Mouse (Mus musculus) hindbrain, embryonic 13.5 days (tissue): ENCODE data around the gene Rlf. TPM values are rescaled to one million over a fixed set of nuclear protein-coding genes. Genes with fewer than 3 reads are reported as not detected.

Source experiments
- ATAC-seq: fragments of 200-750 bp; cut with Nextera tagmentation; 2 replicates; pipeline ENCODE4 v1.8.0; 2017; ENCODE audit warnings: moderate TSS enrichment; ENCODE audit not compliant: low FRiP score
- H3K27ac ChIP-seq: fragments of 300-500 bp; sonication (generic); 2 replicates; pipeline ENCODE4 v1.5.1; 2015; ENCODE audit warnings: inconsistent platforms, mild to moderate bottlenecking, moderate library complexity
- H3K27me3 ChIP-seq: fragments of 300-500 bp; sonication (generic); 2 replicates; pipeline ENCODE4 v1.6.1; 2015; ENCODE audit warnings: mild to moderate bottlenecking, inconsistent platforms
- H3K36me3 ChIP-seq: fragments of 300-500 bp; sonication (generic); 2 replicates; pipeline ENCODE4 v1.6.1; 2015; ENCODE audit warnings: mild to moderate bottlenecking, inconsistent platforms
- H3K4me1 ChIP-seq: fragments of 300-500 bp; sonication (generic); replicated peaks from 2 replicates; pipeline ENCODE4 v1.6.1; 2015; ENCODE audit warnings: inconsistent platforms
- H3K4me2 ChIP-seq: fragments of 300-500 bp; sonication (generic); 2 replicates; pipeline ENCODE4 v1.6.1; 2015; ENCODE audit warnings: inconsistent platforms, mild to moderate bottlenecking, moderate library complexity
- H3K4me3 ChIP-seq: fragments of 300-500 bp; sonication (generic); 2 replicates; pipeline ENCODE4 v1.5.1; 2015; ENCODE audit warnings: mild to moderate bottlenecking, inconsistent platforms
- H3K9ac ChIP-seq: fragments of 300-500 bp; sonication (generic); 2 replicates; pipeline ENCODE4 v1.6.1; 2015; ENCODE audit warnings: mild to moderate bottlenecking, inconsistent platforms
- H3K9me3 ChIP-seq: fragments of 300-500 bp; sonication (generic); 2 replicates; pipeline ENCODE4 v1.6.1; 2016; ENCODE audit warnings: inconsistent platforms
- WGBS: fragments of 180-500 bp; shearing (Covaris S2); methylation state at CpG from one replicate; pipeline ENCODE4 v1.1.7; 2015; 5-methylcytosine and 5-hydroxymethylcytosine counted together
- polyA plus RNA-seq: library from polyadenylated mRNA; unstranded; fragments of >200 nt; fragmentation: Nextera tagmentation; extraction: Ambion mirVana; gene quantifications from 2 replicates; pipeline ENCODE4 v1.2.1, GENCODE M21; 2015

Rlf gene
- polyA plus RNA-seq, result 31.7 and 33.4 TPM in 2 replicates

DNA sequence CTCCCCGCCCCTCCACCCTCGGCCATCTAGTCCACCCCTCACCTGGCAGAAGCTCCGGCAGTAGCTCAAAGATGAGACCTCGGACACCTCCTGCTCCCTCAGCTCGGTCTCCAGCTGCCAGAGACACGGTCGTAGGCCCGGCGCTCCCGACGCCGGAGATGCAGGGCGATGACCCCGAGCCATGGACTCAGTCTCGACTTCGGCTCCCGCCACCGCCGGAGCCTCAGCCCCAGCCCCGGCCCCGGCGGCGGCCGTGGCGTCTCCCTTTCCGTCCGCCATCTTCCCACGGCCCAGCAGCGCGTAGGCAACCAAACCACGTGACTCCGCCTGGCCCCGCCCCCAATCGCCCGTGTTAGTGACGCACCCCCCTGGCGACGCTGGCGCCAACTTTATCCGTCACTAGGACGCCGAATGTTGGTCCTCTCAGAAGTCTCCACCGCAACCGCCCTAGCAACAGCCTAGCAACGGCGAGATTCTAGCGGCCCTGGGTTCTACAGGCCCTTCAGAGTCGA lies at the start of gene Rlf:
Gene Rlf (minus strand): TSS at position 292 of the 512 bp plus-strand sequence.
- Histone ChIP-seq H3K27ac (peak within 1 kb of the TSS; percentile 95), H3K9me3 (no peaks in the 10 kb centered on the region), H3K4me1 (peaks cover 25% of the 10 kb centered on the region), H3K36me3 (no peaks in the 10 kb centered on the region), H3K9ac (peak within 1 kb of the TSS; percentile 98), H3K4me3 (peak within 1 kb of the TSS; percentile 92), H3K4me2 (peak within 1 kb of the TSS; percentile 89), H3K27me3 (peaks cover 19% of the 10 kb centered on the region; the same call in 1 of the 2 replicates)
- peak; percentile 97 for ATAC-seq
- 0% methylated on average over 46 of the region's 48 CpGs for WGBS

DNA sequence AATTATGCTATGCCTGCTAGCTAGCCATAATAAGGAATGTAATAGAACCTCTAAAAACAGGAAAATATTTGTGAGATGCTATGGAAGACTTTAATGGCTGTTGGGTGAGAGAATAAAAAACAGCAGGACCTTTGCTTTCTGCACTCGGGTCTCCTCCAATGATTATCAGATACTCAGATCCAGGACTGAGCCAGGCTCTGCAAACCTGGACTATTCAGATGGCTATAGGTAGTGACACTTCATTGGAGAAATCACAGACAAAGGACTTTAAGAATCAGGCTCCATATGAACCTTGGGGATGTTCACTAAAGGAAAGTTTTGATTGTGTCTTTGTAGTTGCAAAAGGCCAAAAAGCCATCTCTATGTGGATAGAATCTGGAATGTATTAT lies 26.7 kb upstream of the Rlf start:
- H3K36me3 ChIP-seq, result no peaks in the 10 kb centered on the region
- no peak overlapping the region for H3K4me3 ChIP-seq
- no peaks in the 10 kb centered on the region for H3K9me3 ChIP-seq
- H3K4me1 ChIP-seq, result no peaks in the 10 kb centered on the region
- no peak overlapping the region for H3K4me2 ChIP-seq
- no peak overlapping the region for H3K27ac ChIP-seq
- H3K27me3 ChIP-seq, result no peaks in the 10 kb centered on the region
- no peak overlapping the region for H3K9ac ChIP-seq
- ATAC-seq, result peak; percentile 39; the same call in 1 of the 2 replicates
- 95% methylated on average over 1 of the region's 1 CpGs for WGBS

DNA sequence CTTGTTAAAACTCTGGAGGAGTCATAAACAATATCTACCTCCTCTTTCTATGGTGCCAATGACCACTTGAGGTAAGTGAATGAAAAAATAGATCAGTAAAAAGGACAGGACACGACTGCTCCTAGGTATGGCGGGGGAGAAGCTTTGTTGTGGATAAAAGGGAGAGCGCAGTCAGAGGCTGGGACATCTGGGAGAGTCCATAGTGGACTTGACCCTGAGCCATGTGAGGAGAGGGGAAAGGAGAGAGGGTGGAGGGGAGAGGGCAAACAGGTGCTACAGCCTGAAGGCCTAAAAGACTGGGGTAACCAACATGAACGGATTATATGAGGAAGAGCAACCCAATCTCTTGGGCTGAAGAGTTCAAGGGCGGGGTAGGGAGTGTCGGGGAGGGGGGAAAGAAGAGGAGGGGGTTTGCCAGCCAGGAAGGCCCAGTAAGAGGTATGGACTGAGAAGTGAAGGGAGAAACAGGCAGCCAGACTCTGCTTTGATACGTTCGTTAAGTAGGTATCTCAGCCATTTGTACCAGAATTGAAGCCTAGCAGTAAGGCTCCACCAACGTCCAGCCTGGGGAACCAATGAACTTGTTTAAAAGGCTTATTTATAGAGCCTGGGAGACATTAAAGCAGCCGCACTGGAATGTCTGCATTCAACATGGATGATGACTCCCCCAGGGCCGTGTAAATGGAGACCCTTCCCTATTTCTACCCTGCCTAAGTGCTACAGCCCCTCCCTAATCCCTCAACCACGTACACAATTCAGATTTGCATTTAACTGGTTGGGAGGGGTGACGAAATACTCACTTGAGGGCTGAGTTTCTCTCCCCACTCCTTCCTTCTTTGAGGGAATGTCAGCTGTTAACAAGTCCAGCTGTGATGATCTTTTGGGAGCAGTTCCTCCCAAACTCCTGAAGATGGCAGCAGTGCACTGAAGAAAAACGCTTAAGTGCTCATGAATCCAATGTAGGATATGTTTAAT lies 26.0 kb upstream of the Rlf start:
- peak; percentile 73 for ATAC-seq
- Histone ChIP-seq H3K4me2 (no peak overlapping the region), H3K4me3 (no peak overlapping the region), H3K36me3 (no peaks in the 10 kb centered on the region), H3K27me3 (no peaks in the 10 kb centered on the region), H3K27ac (no peak overlapping the region), H3K9me3 (no peaks in the 10 kb centered on the region), H3K4me1 (no peaks in the 10 kb centered on the region), H3K9ac (no peak overlapping the region)
- 46% methylated on average over 14 of the region's 14 CpGs for WGBS

DNA sequence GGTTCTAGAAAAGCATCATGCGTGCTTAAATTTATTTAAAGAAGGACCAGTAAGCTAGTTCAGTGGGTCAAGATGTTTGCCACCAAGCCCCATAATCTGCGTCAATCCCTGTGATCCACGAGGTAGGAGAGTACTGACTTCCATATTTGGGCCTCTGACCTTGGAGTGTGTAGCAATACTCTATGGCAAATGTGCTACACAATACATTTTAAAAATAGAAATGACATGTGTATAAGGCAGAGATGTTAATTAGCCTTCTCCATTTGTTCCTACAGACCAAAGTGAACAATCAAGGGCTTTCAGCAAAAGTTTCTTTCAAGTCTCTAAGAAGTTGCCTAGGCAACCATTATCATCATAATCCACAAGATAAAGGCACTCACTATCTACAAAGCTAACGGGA lies 25.0 kb upstream of the Rlf start:
- Histone ChIP-seq H3K27me3 (no peaks in the 10 kb centered on the region), H3K4me1 (no peaks in the 10 kb centered on the region), H3K9ac (no peak overlapping the region), H3K4me3 (no peak overlapping the region), H3K4me2 (no peak overlapping the region), H3K27ac (no peak overlapping the region), H3K36me3 (no peaks in the 10 kb centered on the region), H3K9me3 (no peaks in the 10 kb centered on the region)
- ATAC-seq, result no peak
- 36% methylated on average over 4 of the region's 4 CpGs for whole genome bisulfite sequencing

DNA sequence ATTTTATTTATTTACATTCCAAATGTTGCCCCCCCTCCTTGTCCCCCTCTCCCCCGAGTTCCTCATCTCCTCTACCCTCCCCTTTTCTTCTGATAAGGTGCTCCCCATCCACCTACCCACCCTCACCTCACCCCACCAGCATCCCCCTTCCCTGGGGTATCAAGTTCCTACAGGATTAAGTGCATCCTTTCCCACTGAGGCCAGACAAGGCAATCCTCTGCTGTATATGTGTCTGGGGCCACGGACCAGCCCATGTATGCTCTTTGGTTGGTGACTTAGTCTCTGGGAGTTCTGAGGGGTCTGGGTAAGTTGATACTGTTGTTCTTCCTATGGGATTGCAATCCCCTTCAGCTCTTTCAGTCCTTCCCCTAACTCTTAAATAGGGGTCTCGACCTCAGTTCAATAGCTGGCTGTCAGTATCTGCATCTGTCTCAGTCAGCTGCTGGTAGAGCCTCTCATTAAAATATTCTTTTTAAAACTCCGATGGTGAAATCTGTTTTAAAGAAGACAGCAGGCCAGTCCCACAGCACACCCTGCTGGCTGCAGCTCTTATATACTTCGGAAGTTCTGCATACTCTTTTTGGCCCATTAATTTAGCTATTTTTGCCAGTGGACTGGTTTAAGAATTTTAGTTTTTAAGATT lies 17.0 kb upstream of the Rlf start:
- H3K9ac ChIP-seq, result 0 out of 2 replicates have a peak overlapping the region, but pooled peaks have one; percentile 51
- WGBS, result 8% methylated on average over 5 of the region's 5 CpGs
- peak; percentile 59 for ATAC-seq

DNA sequence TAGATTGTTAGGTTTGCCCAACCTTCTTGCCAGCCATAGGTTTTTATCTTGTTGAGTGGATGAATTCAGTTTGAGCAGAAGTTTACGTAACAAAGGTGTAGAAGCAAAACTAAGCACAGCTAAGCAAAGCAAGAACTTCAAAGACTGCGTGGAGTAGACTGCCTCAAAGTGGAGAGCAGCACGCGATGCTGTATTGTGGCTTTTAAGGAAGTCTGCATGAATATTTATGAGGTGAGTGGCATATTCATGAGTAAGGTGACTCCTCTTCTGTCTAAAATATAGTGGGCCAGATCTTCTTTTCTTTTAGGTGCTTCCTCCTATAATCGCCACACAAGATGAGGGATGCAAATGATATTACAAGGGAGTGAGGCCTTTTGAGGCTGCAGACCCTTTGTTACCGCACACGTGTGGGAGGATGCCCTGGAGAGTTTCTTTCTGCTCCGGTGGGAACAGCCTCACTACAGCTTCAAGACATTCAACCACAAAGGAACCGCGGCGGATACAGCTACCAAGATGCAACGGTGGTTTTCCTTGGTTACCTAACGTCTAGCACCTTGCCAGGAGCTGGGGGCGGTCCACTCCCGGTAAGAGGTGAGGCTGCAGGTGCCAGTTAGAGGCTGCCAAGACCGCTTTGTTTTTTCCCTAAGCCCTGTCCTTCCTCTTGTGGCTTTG lies 16.2 kb upstream of the Rlf start:
- H3K4me1 ChIP-seq, result peaks cover 14% of the 10 kb centered on the region
- no peaks in the 10 kb centered on the region for H3K27me3 ChIP-seq
- H3K4me3 ChIP-seq, result peak overlapping the region; percentile 34
- no peaks in the 10 kb centered on the region for H3K9me3 ChIP-seq
- no peaks in the 10 kb centered on the region for H3K36me3 ChIP-seq
- H3K4me2 ChIP-seq, result peak overlapping the region; percentile 53
- peak; percentile 71; the same call in 1 of the 2 replicates for ATAC-seq
- 3% methylated on average over 16 of the region's 16 CpGs for WGBS
- peak overlapping the region; percentile 51 for H3K9ac ChIP-seq
- H3K27ac ChIP-seq, result peak overlapping the region; percentile 48; the same call in 1 of the 2 replicates

More for the DNA sequence above, 17.0 kb upstream of the Rlf start:
- peak overlapping the region; percentile 53 for H3K4me2 ChIP-seq
- no peaks in the 10 kb centered on the region for H3K9me3 ChIP-seq
- H3K4me3 ChIP-seq, result peak overlapping the region; percentile 34; the same call in 1 of the 2 replicates
- peaks cover 14% of the 10 kb centered on the region for H3K4me1 ChIP-seq
- H3K27me3 ChIP-seq, result no peaks in the 10 kb centered on the region
- no peak overlapping the region for H3K27ac ChIP-seq
- H3K36me3 ChIP-seq, result no peaks in the 10 kb centered on the region

DNA sequence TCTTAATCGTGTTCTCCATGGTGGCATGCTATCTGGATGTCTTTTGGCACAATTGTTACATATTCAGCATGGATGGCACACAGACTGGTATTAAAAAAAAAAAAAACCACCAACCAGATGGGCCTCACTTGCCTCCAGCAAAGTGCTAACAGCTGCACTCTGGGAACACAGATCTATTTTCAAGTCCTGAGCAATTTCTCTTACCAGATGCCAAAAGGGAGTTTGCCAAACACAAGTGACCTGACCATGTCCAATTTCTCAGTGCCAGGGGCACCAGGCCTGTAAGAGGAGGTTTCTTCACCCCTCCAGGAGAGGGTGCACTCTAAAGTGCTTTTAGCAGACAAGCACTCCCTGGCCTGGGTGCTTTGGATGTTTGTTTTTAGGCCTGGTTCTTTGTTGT lies 12.2 kb upstream of the Rlf start:
- no peaks in the 10 kb centered on the region for H3K9me3 ChIP-seq
- no peak overlapping the region for H3K4me2 ChIP-seq
- ATAC-seq, result no peak
- H3K4me1 ChIP-seq, result peaks cover 14% of the 10 kb centered on the region
- 58% methylated on average over 1 of the region's 1 CpGs for WGBS
- H3K36me3 ChIP-seq, result no peaks in the 10 kb centered on the region
- no peak overlapping the region for H3K27ac ChIP-seq
- H3K4me3 ChIP-seq, result no peak overlapping the region
- no peak overlapping the region for H3K9ac ChIP-seq
- H3K27me3 ChIP-seq, result no peaks in the 10 kb centered on the region

DNA sequence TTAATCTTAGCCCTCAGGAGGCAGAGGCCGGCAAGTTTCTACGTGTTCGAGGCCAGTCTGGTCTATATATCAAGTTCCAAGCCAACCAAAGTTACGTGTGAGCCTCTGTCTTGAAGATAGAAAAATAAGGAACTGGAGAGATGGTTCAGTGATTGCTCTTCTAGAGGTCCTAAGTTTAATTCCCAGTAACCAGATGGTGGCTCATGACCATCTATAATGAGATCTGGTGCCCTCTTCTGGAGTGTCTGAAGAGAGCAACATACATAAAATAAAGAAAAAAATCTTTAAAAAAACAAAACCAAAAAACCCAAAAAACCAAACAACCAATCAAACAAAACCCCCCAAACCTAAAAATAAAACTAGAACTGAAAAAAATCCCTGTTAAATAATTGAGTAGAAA lies 10.3 kb upstream of the Rlf start:
- WGBS, result 87% methylated on average over 4 of the region's 4 CpGs
- ATAC-seq, result no peak
- Histone ChIP-seq H3K4me2 (no peak overlapping the region), H3K4me3 (no peak overlapping the region), H3K27ac (no peak overlapping the region), H3K9me3 (no peaks in the 10 kb centered on the region), H3K9ac (no peak overlapping the region), H3K36me3 (no peaks in the 10 kb centered on the region), H3K4me1 (no peaks in the 10 kb centered on the region), H3K27me3 (peaks cover 6% of the 10 kb centered on the region; the same call in 1 of the 2 replicates)

DNA sequence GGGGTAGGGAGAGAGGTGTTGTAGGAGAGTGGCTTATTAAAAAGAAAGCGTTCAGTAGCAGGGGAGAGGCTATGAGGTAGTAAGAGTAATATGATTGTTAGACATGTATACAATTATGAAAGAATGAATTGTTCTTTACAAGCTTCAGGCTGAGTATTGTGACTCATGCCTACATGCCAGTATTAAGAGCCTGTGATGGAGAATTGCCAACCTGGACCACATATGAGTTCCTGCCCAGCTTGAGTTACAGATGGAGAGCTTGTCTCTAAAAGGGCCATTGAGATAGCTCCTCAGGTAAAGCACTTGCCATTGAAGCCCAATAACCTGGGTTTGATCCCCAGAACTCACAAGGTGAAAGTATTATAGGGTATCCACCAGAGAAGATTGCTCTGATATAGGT lies 8.3 kb upstream of the Rlf start:
- Histone ChIP-seq H3K9ac (no peak overlapping the region), H3K4me3 (no peak overlapping the region), H3K27ac (no peak overlapping the region), H3K4me1 (no peaks in the 10 kb centered on the region), H3K9me3 (no peaks in the 10 kb centered on the region), H3K27me3 (peaks cover 16% of the 10 kb centered on the region; the same call in 1 of the 2 replicates), H3K4me2 (no peak overlapping the region), H3K36me3 (no peaks in the 10 kb centered on the region)
- 86% methylated on average over 1 of the region's 1 CpGs for WGBS
- ATAC-seq, result no peak

DNA sequence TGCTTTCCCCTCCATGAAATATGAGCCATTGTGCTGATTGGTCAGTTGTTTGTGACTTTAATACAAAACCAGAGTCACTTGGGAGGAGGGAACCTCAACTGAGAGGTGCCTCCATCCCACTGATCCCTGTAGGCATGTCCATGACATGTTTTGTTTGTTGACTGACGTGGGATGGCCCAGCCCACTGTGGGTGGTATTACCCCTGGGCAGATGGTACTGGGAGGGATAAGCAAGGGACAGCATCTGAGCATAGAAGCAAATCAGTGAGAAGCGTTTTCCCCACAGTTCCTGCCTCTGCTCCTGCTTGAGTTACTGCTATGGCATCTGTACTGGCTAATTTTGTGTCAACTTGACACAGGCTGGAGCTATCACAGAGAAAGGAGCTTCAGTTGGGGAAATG lies 1.3 kb upstream of the Rlf start:
- ATAC-seq, result no peak
- Histone ChIP-seq H3K36me3 (no peaks in the 10 kb centered on the region), H3K9ac (no peak overlapping the region), H3K4me1 (peaks cover 25% of the 10 kb centered on the region), H3K4me3 (no peak overlapping the region), H3K27ac (no peak overlapping the region), H3K4me2 (no peak overlapping the region), H3K9me3 (no peaks in the 10 kb centered on the region), H3K27me3 (peaks cover 23% of the 10 kb centered on the region; the same call in 1 of the 2 replicates)
- WGBS, result 55% methylated on average over 2 of the region's 2 CpGs

DNA sequence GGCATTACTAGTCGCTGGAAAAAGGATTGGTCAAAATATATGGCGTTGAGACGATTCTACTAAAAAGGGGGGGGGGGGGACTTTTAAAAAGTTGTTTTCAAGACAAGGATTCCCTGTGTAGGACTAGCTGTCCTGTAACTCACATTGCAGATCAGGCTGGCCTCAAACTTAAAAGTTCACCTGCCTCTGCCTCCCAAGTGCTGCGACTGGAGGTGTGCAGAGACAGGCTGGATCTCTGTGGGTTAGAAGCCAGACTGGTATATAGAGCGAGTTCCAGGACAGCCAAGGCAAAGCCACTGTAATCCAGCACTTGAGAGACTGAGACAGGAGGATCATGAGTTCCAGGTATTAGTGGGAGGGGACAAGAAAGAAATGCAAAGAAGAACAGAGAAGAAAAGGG lies 605 bp upstream of the Rlf start:
- peak; percentile 29; the same call in 1 of the 2 replicates for ATAC-seq
- H3K27ac ChIP-seq, result peak overlapping the region; percentile 95
- peaks cover 25% of the 10 kb centered on the region for H3K4me1 ChIP-seq
- H3K4me3 ChIP-seq, result peak overlapping the region; percentile 92
- 21% methylated on average over 5 of the region's 5 CpGs for WGBS
- no peaks in the 10 kb centered on the region for H3K36me3 ChIP-seq
- H3K9me3 ChIP-seq, result no peaks in the 10 kb centered on the region
- H3K27me3 ChIP-seq, result peaks cover 20% of the 10 kb centered on the region; the same call in 1 of the 2 replicates
- peak overlapping the region; percentile 59 for H3K4me2 ChIP-seq
- peak overlapping the region; percentile 98 for H3K9ac ChIP-seq
